Mouse (Mus musculus) left cerebral cortex, adult 6 months (tissue): ENCODE data around the gene Mfge8. TPM values are rescaled to one million over a fixed set of nuclear protein-coding genes. Genes with fewer than 3 reads are reported as not detected.

Experiments
- long read RNA-seq, 2 experiments: library from polyadenylated mRNA; unstranded; transcript quantifications; one replicate each; pipeline ENCODE4 v2.0.0; 2019 to 2020
- polyA plus RNA-seq: library from polyadenylated mRNA; unstranded; fragments of <200 nt; fragmentation: Nextera tagmentation; gene quantifications from 2 replicates; pipeline ENCODE4 v1.2.3, GENCODE M21; 2021

Gene Mfge8
- 122 and 188 TPM in 2 replicates for polyA plus RNA-seq
- long read RNA-seq, experiment 1, transcript Mfge8-202 (9 exons, 2,008 nt), result major isoform, 1,014 of 1,098 reads
- long read RNA-seq, experiment 1, transcript Mfge8-201 (10 exons, 2,125 nt), result minor isoform, 44 of 1,098 reads
- long read RNA-seq, experiment 1, transcript Mfge8-209 (6 exons, 2,330 nt), result minor isoform, 14 of 1,098 reads
- long read RNA-seq, experiment 1, partial matches to known transcripts, result 16 of 1,098 reads
- long read RNA-seq, experiment 1, other reads (novel, unspliced or antisense), result 9 of 1,098 reads
- long read RNA-seq, experiment 2, transcript Mfge8-206 (3 exons, 928 nt), result minor isoform, 6 of 291 reads
- long read RNA-seq, experiment 2, transcript Mfge8-209 (6 exons, 2,330 nt), result minor isoform, 5 of 291 reads
- long read RNA-seq, experiment 2, transcript Mfge8-202 (9 exons, 2,008 nt), result major isoform, 225 of 291 reads
- long read RNA-seq, experiment 2, partial matches to known transcripts, result 47 of 291 reads
- long read RNA-seq, experiment 2, other reads (novel, unspliced or antisense), result 4 of 291 reads

DNA sequence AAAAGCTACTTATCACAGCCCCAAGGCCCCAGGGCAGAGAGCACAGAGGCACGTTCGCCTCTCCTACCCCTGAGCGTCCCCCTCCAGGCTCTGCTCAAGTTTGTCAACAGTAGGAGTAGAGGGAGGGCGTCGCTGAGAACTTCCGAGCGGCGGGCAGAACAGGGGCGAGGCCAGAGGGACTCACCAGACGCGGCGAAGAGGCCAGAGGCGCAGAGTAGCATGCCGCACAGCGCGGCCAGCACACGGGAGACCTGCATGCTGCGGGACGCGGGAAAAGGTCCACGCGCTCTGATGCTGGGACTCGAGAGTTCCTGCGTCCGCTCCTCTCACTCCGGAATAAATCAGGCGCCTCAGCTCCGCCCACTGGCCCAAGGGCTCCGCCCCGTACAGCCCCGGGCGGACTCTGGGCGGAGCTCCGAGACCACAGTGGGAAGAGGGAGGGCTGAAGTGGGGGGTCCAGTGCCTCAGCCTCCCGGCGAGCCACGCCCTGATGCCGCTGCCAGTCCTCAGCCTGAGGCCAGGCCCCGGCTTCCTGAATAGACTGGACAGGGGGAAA, at the start of gene Mfge8:
Gene Mfge8, minus strand, starts transcription at position 350 of the 556 bp plus-strand sequence.

DNA sequence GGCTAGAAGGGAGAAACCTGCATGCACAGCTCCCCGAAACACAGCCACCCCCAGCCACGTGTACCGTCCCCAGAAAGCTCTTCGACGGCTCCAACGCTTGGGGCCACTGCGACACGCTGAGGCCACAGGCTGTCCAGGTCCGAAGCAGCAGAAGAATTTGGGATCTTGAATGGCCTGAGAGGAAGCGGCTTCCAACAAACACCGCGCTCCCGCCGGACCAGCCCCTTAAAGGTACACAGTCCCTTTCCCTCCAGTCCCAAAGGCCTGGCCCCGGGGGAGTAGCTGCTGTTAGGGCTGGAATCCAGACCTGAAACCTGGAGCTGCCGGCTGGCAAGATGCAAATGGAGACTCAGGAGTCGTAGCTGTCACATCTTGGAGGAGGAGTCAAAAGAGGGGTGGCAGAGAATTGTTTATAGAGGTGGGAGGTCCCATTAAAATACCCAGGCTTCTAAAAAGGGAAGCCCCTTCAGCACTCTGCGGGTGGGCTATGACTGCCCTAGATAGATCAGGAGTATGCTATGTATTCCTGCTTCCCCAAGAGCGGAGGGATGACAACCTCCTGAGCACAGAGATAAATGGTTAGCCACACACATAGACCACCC, 17.9 kb downstream of the Mfge8 start, which contains the start of gene Hapln3:
Gene Hapln3, minus strand, starts transcription at position 176 of the 602 bp plus-strand sequence.

Other genes starting within 250 kb of the Mfge8 start
- 0.83 and 1.3 TPM in 2 replicates for gene Isg20, start 235.6 kb downstream of the Mfge8 start, polyA plus RNA-seq
- 0.25 and 0.51 TPM in 2 replicates for gene Acan, start 95.6 kb downstream of the Mfge8 start, polyA plus RNA-seq
- 1.2 and 1.3 TPM in 2 replicates for gene Hapln3, start 18.0 kb downstream of the Mfge8 start, polyA plus RNA-seq
- gene Abhd2, start 124.1 kb upstream of the Mfge8 start, polyA plus RNA-seq, result 47.4 and 53.5 TPM in 2 replicates
- gene Rlbp1, start 238.0 kb upstream of the Mfge8 start, polyA plus RNA-seq, result 23.2 and 24.5 TPM in 2 replicates
- gene Fanci, start 242.9 kb upstream of the Mfge8 start, polyA plus RNA-seq, result 0.15 and 0.27 TPM in 2 replicates